Mouse (Mus musculus): Measurements from ENCODE around the gene Kcnj1. TPM values are rescaled to one million over a fixed set of nuclear protein-coding genes. Genes with fewer than 3 reads are reported as not detected.
A peak's percentile ranks its signal among the peaks of the same experiment; 100 is the strongest.

Gene Kcnj1
- polyA plus RNA-seq, 1 experiment = not detected

GRCm38 (mm10) chr9:32444453-32445201 lies 72.3 kb downstream of the Kcnj1 start:
- Histone ChIP-seq H3K36me3 (ENCODE audit: control insufficient read depth, insufficient read depth, low read length) (no peaks in the 10 kb centered on the region), H3K27me3 (ENCODE audit: control insufficient read depth, insufficient read depth, low read length) (no peaks in the 10 kb centered on the region), H3K4me3 (ENCODE audit: low read depth, low read length) (no peak overlapping the region), H3K4me1 (ENCODE audit: control insufficient read depth, insufficient read depth, insufficient read length, low read length) (no peaks in the 10 kb centered on the region), H3K27ac (ENCODE audit: insufficient read depth, low read depth, low read length) (no peak overlapping the region)
- TF ChIP-seq CTCF (IDR thresholded peaks at IDR 0.05; ENCODE audit: extremely low read depth, insufficient read length, insufficient replicate concordance, low read depth, low read length) (no peak), POLR2A (IDR thresholded peaks at IDR 0.05; ENCODE audit: low read depth, low read length) (no peak)
- 53% methylated on average over 6 of the region's 6 CpGs for WGBS

- 50% methylated on average over 3 of the region's 3 CpGs for WGBS
- no peaks in the 10 kb centered on the region for H3K4me1 ChIP-seq (ENCODE audit: control insufficient read depth, insufficient read depth, insufficient read length, low read length)
Observed at GRCm38 (mm10) chr9:32445789-32446188, 73.5 kb downstream of the Kcnj1 start.

GRCm38 (mm10) chr9:32448766-32449165 lies 76.5 kb downstream of the Kcnj1 start:
- Histone ChIP-seq H3K4me3 (ENCODE audit: low read depth, low read length) (no peak overlapping the region), H3K27me3 (ENCODE audit: control insufficient read depth, insufficient read depth, low read length) (no peaks in the 10 kb centered on the region), H3K4me1 (ENCODE audit: control insufficient read depth, insufficient read depth, insufficient read length, low read length) (no peaks in the 10 kb centered on the region), H3K27ac (ENCODE audit: insufficient read depth, low read depth, low read length) (no peak overlapping the region), H3K36me3 (ENCODE audit: control insufficient read depth, insufficient read depth, low read length) (no peaks in the 10 kb centered on the region)
- 74% methylated on average over 5 of the region's 5 CpGs for WGBS
- TF ChIP-seq POLR2A (IDR thresholded peaks at IDR 0.05; ENCODE audit: low read depth, low read length) (no peak), CTCF (IDR thresholded peaks at IDR 0.05; ENCODE audit: extremely low read depth, insufficient read length, insufficient replicate concordance, low read depth, low read length) (no peak)

More at GRCm38 (mm10) chr9:32445789-32446188, 73.5 kb downstream of the Kcnj1 start:
- Histone ChIP-seq H3K4me3 (ENCODE audit: low read depth, low read length) (no peak overlapping the region), H3K36me3 (ENCODE audit: control insufficient read depth, insufficient read depth, low read length) (no peaks in the 10 kb centered on the region), H3K27me3 (ENCODE audit: control insufficient read depth, insufficient read depth, low read length) (no peaks in the 10 kb centered on the region), H3K27ac (ENCODE audit: insufficient read depth, low read depth, low read length) (no peak overlapping the region)
- TF ChIP-seq CTCF (IDR thresholded peaks at IDR 0.05; ENCODE audit: extremely low read depth, insufficient read length, insufficient replicate concordance, low read depth, low read length) = peak; percentile 23; the same call in 1 of the 2 replicates
- no peak for TF ChIP-seq POLR2A (IDR thresholded peaks at IDR 0.05; ENCODE audit: low read depth, low read length)

Other genes with a start within 250 kb of the Kcnj1 start
- gene Kcnj5, start 28.1 kb upstream of the Kcnj1 start, polyA plus RNA-seq (2012; rRNA removed) = 0.16 and 0.17 TPM in 2 replicates
- gene Fli1, start 170.4 kb downstream of the Kcnj1 start, polyA plus RNA-seq (2012; rRNA removed) = 1.8 and 3.1 TPM in 2 replicates

Measured in small intestine, adult 2 months (tissue).